Mouse (Mus musculus) MEL (cell line): ENCODE results near the gene Spdye4a.

Source experiments
- CTCF ChIP-seq, 3 experiments: IDR thresholded peaks in 2 of 3; conservative IDR thresholded peaks in 1 of 3; 2 replicates each; pipeline ENCODE4 v1.5.1; 2011 to 2012; ENCODE audit warnings: low read length in 3 of 3, low read depth in 2 of 3, mild to moderate bottlenecking in 2 of 3, improper control_type of control experiment in 1 of 3, inconsistent platforms in 1 of 3, mixed read lengths in 1 of 3, moderate library complexity in 1 of 3; ENCODE audit not compliant: control insufficient read depth in 1 of 3, insufficient read depth in 1 of 3, poor library complexity in 1 of 3, severe bottlenecking in 1 of 3
- ETS1 ChIP-seq: IDR thresholded peaks from 2 replicates; pipeline ENCODE4 v1.6.1; 2012; ENCODE audit warnings: low read depth, mild to moderate bottlenecking, inconsistent platforms, low read length, improper control_type of control experiment, moderate library complexity
- GABPA ChIP-seq: IDR thresholded peaks from 2 replicates; pipeline ENCODE4 v1.6.1; 2012; ENCODE audit warnings: low read depth, mild to moderate bottlenecking, inconsistent platforms, low read length, improper control_type of control experiment, moderate library complexity
- NRF1 ChIP-seq: IDR thresholded peaks from 2 replicates; pipeline ENCODE4 v1.6.1; 2014; ENCODE audit warnings: low read depth, mild to moderate bottlenecking, inconsistent platforms, low read length, improper control_type of control experiment, moderate library complexity; ENCODE audit not compliant: poor library complexity, insufficient read depth, severe bottlenecking
- POLR2A ChIP-seq, 2 experiments: IDR thresholded peaks; 2 replicates each; pipeline ENCODE4 v1.6.1; 2011 to 2012; ENCODE audit warnings: low read length in 2 of 2, mild to moderate bottlenecking in 2 of 2, control low read depth in 1 of 2, improper control_type of control experiment in 1 of 2, low read depth in 1 of 2, moderate library complexity in 1 of 2; ENCODE audit not compliant: control insufficient read depth in 1 of 2, insufficient read depth in 1 of 2, poor library complexity in 1 of 2

- TF ChIP-seq CTCF (IDR thresholded peaks at IDR 0.05 in 2 of 3, conservative IDR thresholded peaks at IDR 0.05 in 1 of 3; ENCODE audit: control insufficient read depth in 1 of 3, insufficient read depth in 1 of 3, low read depth in 2 of 3, low read length in 3 of 3, poor library complexity in 1 of 3, severe bottlenecking in 1 of 3) = no peak
- TF ChIP-seq NRF1 = no peak
- no peak for TF ChIP-seq ETS1
- TF ChIP-seq GABPA = no peak
- no peak for TF ChIP-seq POLR2A (IDR thresholded peaks at IDR 0.05; ENCODE audit: control insufficient read depth in 1 of 2, insufficient read depth in 1 of 2, low read depth in 1 of 2, low read length in 2 of 2, poor library complexity in 1 of 2)
Measured at GRCm38 (mm10) chr5:143254487-143255130, 27.9 kb upstream of the Spdye4a start.
